Mouse (Mus musculus): ENCODE results near the gene Iqschfp. TPM values are rescaled to one million over a fixed set of nuclear protein-coding genes. Genes with fewer than 3 reads are reported as not detected.

The Iqschfp gene
- total and polyA plus RNA-seq, 2 experiments from 2014 or later, result not detected

DNA sequence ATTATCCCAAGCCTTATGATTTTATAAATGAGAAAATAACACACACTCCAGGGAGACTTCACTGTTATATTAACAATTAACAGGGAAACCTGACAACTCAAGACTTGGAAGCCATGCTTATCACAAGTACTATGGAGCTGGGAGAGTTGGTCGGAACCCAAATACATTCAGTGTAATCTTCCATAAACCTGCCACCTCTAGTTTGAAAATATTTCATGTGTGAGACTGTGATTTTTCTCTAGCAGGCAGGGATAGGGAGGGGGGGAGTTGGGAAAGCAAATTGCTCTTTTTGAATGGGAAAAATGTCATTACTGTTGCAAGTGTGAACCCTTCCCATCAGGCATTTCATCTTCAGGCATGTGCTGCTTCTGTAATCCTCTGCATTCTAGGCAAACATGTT is 304.9 kb downstream of the Iqschfp start:
- H3K9me3 ChIP-seq (replicated peaks; ENCODE audit: control insufficient read depth, low read length), result no peaks in the 10 kb centered on the region
- no peak overlapping the region for H3K4me2 ChIP-seq (ENCODE audit: low read depth, low read length)
- TF ChIP-seq CTCF (IDR thresholded peaks at IDR 0.05; ENCODE audit: low read depth) (no peak), EP300 (IDR thresholded peaks at IDR 0.05; ENCODE audit: low read depth) (no peak)
- no peak for ATAC-seq (ENCODE audit: insufficient read depth, low read depth)
- H3K27me3 ChIP-seq (ENCODE audit: control insufficient read depth, insufficient read depth, low read length), result no peaks in the 10 kb centered on the region
- no peak overlapping the region for H3K9ac ChIP-seq (replicated peaks; ENCODE audit: low read depth, low read length)
- no peaks in the 10 kb centered on the region for H3K36me3 ChIP-seq (replicated peaks; ENCODE audit: control insufficient read depth, insufficient read depth, low read length)
- DNase-seq (ENCODE audit: low spot score), result no peak
- WGBS, result 76% methylated on average over 1 of the region's 1 CpGs
- H3K27ac ChIP-seq (ENCODE audit: low read depth), result no peak overlapping the region
- no peaks in the 10 kb centered on the region for H3K4me1 ChIP-seq (ENCODE audit: control insufficient read depth, insufficient read depth)
- no peak overlapping the region for H3K4me3 ChIP-seq (ENCODE audit: low read depth, low read length)

DNA sequence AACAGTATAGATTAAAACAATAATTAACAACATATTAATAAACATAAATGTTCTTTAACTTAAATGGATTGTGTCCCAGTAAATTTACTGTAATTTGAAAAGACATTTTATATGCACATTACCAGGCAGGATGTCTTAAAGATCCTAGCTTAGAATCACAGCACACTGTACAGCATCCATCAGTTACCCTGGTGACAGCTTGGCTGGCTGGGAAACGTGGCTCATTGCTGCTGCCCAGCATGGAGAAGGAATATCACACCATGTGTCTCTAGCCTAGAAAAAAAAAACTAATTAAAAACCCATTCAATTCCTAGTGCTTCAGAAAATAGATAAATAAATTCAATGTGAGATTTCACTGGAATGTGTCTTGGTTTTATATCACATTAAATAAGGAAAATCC is 309.2 kb downstream of the Iqschfp start:
- no peak for DNase-seq (ENCODE audit: low spot score)
- Histone ChIP-seq H3K9ac (replicated peaks; ENCODE audit: low read depth, low read length) (no peak overlapping the region), H3K4me1 (ENCODE audit: control insufficient read depth, insufficient read depth) (no peaks in the 10 kb centered on the region), H3K27me3 (ENCODE audit: control insufficient read depth, insufficient read depth, low read length) (no peaks in the 10 kb centered on the region), H3K36me3 (replicated peaks; ENCODE audit: control insufficient read depth, insufficient read depth, low read length) (no peaks in the 10 kb centered on the region), H3K4me3 (ENCODE audit: low read depth, low read length) (no peak overlapping the region), H3K27ac (ENCODE audit: low read depth) (no peak overlapping the region), H3K4me2 (ENCODE audit: low read depth, low read length) (no peak overlapping the region), H3K9me3 (replicated peaks; ENCODE audit: control insufficient read depth, low read length) (no peaks in the 10 kb centered on the region)
- ATAC-seq (ENCODE audit: insufficient read depth, low read depth), result no peak
- 28% methylated on average over 1 of the region's 1 CpGs for WGBS
- TF ChIP-seq CTCF (IDR thresholded peaks at IDR 0.05; ENCODE audit: low read depth), result no peak
- TF ChIP-seq EP300 (IDR thresholded peaks at IDR 0.05; ENCODE audit: low read depth), result no peak

DNA sequence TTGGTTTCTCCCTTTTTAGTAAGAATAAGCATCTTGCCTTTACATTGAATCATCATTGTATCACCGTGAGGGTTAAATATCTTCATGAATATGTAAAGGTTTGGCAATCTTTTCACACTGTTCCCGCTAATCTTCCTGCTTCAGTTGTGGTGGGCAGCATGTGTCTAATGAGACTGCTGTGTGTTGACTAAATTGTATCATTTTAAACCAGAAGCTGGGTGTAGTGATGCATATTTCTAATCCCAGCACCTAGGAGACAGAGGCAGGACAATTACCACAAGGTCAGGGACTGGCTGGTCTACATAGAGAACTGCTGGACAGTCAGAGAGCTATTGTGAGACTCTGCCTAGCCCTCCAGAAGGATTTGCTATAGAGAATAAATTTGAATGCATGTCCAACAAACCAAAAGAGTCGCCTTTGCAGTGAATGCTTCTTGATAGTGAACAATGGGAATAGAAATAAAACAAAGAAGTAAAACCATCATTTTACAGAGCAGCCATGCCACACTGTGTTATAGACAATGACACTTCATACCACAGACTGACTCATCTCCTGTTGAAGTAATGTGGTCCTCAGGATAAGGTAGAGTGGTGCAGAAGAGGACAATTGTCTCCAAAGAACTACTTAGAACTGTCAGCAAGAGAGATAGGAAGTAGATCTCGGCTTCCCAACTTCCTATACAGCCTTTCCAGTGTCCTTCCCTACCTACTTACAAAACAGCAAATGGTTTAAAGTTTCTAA is 310.3 kb downstream of the Iqschfp start:
- H3K27me3 ChIP-seq (ENCODE audit: control insufficient read depth, insufficient read depth, low read length), result no peaks in the 10 kb centered on the region
- no peak for ATAC-seq (ENCODE audit: insufficient read depth, low read depth)
- no peak overlapping the region for H3K4me3 ChIP-seq (ENCODE audit: low read depth, low read length)
- H3K4me1 ChIP-seq (ENCODE audit: control insufficient read depth, insufficient read depth), result no peaks in the 10 kb centered on the region
- 54% methylated on average over 4 of the region's 4 CpGs for WGBS
- H3K4me2 ChIP-seq (ENCODE audit: low read depth, low read length), result no peak overlapping the region
- no peak for TF ChIP-seq CTCF (IDR thresholded peaks at IDR 0.05; ENCODE audit: low read depth)
- no peak for TF ChIP-seq EP300 (IDR thresholded peaks at IDR 0.05; ENCODE audit: low read depth)
- H3K9me3 ChIP-seq (replicated peaks; ENCODE audit: control insufficient read depth, low read length), result no peaks in the 10 kb centered on the region
- no peak overlapping the region for H3K9ac ChIP-seq (replicated peaks; ENCODE audit: low read depth, low read length)
- no peak for DNase-seq (ENCODE audit: low spot score)
- no peaks in the 10 kb centered on the region for H3K36me3 ChIP-seq (replicated peaks; ENCODE audit: control insufficient read depth, insufficient read depth, low read length)
- H3K27ac ChIP-seq (ENCODE audit: low read depth), result no peak overlapping the region

DNA sequence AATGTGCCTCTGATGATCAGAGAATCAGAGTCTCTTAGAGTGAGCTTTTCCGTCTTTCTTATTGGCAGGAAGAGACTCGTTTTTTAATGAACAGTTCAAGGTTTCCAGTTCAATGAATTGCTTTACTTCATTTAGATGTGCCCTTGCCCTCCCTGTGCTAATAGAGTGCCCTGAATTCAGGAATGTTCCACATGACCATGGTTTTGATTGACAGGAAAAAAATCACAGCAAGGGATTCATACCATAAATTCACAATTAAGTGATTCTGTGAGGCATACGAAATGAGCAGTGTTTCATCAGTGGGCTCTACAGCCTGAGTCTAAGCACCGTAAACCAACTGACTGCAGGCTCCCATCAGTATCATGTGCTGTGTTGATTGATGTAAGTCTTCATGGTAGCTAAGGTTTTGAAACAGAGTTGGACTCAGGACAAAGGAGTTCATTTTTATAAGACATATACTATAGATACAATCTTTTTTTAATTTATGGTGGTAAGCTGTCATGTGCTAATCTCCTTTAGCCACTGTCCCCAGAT is 312.0 kb downstream of the Iqschfp start:
- WGBS, result 71% methylated on average over 4 of the region's 4 CpGs
- Histone ChIP-seq H3K27me3 (ENCODE audit: control insufficient read depth, insufficient read depth, low read length) (no peaks in the 10 kb centered on the region), H3K9ac (replicated peaks; ENCODE audit: low read depth, low read length) (no peak overlapping the region), H3K4me3 (ENCODE audit: low read depth, low read length) (no peak overlapping the region), H3K9me3 (replicated peaks; ENCODE audit: control insufficient read depth, low read length) (no peaks in the 10 kb centered on the region), H3K4me1 (ENCODE audit: control insufficient read depth, insufficient read depth) (no peaks in the 10 kb centered on the region), H3K36me3 (replicated peaks; ENCODE audit: control insufficient read depth, insufficient read depth, low read length) (no peaks in the 10 kb centered on the region), H3K27ac (ENCODE audit: low read depth) (no peak overlapping the region), H3K4me2 (ENCODE audit: low read depth, low read length) (no peak overlapping the region)
- DNase-seq (ENCODE audit: low spot score) (no peak), ATAC-seq (ENCODE audit: insufficient read depth, low read depth) (no peak)
- TF ChIP-seq CTCF (IDR thresholded peaks at IDR 0.05; ENCODE audit: low read depth) (no peak), EP300 (IDR thresholded peaks at IDR 0.05; ENCODE audit: low read depth) (no peak)

DNA sequence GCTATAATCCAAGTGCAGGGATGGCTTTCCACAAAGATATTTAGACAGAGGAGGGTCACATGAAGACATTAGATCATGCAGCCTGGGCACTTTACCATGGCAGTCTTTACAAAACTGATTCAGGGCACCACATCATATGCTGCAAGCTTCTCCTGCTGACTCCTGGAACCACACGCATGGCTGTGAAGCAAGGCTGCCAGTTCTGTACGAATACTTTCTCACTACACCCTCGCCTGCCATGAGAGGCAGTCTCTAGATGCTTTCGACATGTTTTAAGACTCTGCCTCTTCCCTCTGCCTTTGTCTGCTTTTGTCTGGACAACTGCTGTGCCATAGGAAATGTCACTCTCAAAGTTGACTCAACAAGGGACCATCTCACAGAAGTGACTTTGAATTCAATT is 318.4 kb downstream of the Iqschfp start:
- ATAC-seq (ENCODE audit: insufficient read depth, low read depth), result no peak
- WGBS, result 67% methylated on average over 4 of the region's 4 CpGs

DNA sequence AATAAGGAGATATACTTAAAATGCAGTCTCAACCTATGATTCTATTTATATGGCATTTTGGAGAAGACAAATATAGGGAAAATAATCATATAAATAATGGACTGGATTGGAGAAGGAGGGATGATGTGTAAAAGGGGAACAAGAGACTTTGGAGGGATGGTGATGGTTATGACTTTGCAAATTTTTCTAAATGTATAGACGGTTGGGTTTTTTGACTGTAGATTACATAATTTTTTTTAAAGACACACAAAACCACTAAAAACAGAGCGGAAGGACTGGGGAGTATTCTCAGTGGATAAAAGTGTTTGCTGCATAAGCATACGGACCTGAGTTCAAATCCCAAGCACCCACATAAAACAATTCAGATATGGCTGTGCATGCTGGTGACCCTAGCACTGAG is 329.4 kb downstream of the Iqschfp start:
- no peaks in the 10 kb centered on the region for H3K27me3 ChIP-seq (ENCODE audit: control insufficient read depth, insufficient read depth, low read length)
- DNase-seq (ENCODE audit: low spot score), result no peak
- WGBS, result 88% methylated on average over 3 of the region's 3 CpGs
- TF ChIP-seq EP300 (IDR thresholded peaks at IDR 0.05; ENCODE audit: low read depth) (no peak), CTCF (IDR thresholded peaks at IDR 0.05; ENCODE audit: low read depth) (no peak)
- no peaks in the 10 kb centered on the region for H3K9me3 ChIP-seq (replicated peaks; ENCODE audit: control insufficient read depth, low read length)
- H3K27ac ChIP-seq (ENCODE audit: low read depth), result no peak overlapping the region
- no peaks in the 10 kb centered on the region for H3K36me3 ChIP-seq (replicated peaks; ENCODE audit: control insufficient read depth, insufficient read depth, low read length)
- ATAC-seq (ENCODE audit: insufficient read depth, low read depth), result no peak
- H3K4me3 ChIP-seq (ENCODE audit: low read depth, low read length), result no peak overlapping the region
- H3K4me2 ChIP-seq (ENCODE audit: low read depth, low read length), result no peak overlapping the region
- H3K9ac ChIP-seq (replicated peaks; ENCODE audit: low read depth, low read length), result no peak overlapping the region
- no peaks in the 10 kb centered on the region for H3K4me1 ChIP-seq (ENCODE audit: control insufficient read depth, insufficient read depth)

More for the DNA sequence above, 318.4 kb downstream of the Iqschfp start:
- Histone ChIP-seq H3K27ac (ENCODE audit: low read depth) (no peak overlapping the region), H3K4me1 (ENCODE audit: control insufficient read depth, insufficient read depth) (no peaks in the 10 kb centered on the region), H3K36me3 (replicated peaks; ENCODE audit: control insufficient read depth, insufficient read depth, low read length) (no peaks in the 10 kb centered on the region), H3K9me3 (replicated peaks; ENCODE audit: control insufficient read depth, low read length) (no peaks in the 10 kb centered on the region), H3K4me2 (ENCODE audit: low read depth, low read length) (no peak overlapping the region), H3K4me3 (ENCODE audit: low read depth, low read length) (no peak overlapping the region), H3K9ac (replicated peaks; ENCODE audit: low read depth, low read length) (no peak overlapping the region), H3K27me3 (ENCODE audit: control insufficient read depth, insufficient read depth, low read length) (no peaks in the 10 kb centered on the region)
- TF ChIP-seq CTCF (IDR thresholded peaks at IDR 0.05; ENCODE audit: low read depth) (no peak), EP300 (IDR thresholded peaks at IDR 0.05; ENCODE audit: low read depth) (no peak)
- no peak for DNase-seq (ENCODE audit: low spot score)
